Mouse (Mus musculus): ENCODE results near the gene Tmem91.

Gene Tmem91

GRCm38 (mm10) chr7:25699851-25700250, 24.9 kb upstream of the Tmem91 start:
- DNase-seq (ENCODE audit: low spot score), result no peak

DNA sequence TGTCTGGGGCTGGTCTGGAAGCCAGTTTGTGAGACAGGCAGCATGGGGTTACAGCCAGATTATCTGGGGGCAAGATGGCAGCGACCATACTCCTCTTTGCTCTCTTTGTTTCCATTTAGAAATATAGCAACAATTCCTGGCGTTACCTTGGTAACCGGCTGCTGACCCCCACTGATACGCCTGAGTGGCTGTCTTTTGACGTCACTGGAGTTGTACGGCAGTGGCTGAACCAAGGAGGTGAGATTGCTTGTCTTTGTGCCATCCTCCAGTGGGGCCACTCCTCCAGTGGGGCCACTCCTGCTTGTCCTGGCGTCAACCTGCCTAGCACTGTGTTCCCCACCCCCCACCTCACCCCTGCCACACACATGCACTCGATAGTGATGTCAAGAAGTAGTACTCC, 19.1 kb upstream of the Tmem91 start:
- DNase-seq (ENCODE audit: low spot score), result no peak

DNA sequence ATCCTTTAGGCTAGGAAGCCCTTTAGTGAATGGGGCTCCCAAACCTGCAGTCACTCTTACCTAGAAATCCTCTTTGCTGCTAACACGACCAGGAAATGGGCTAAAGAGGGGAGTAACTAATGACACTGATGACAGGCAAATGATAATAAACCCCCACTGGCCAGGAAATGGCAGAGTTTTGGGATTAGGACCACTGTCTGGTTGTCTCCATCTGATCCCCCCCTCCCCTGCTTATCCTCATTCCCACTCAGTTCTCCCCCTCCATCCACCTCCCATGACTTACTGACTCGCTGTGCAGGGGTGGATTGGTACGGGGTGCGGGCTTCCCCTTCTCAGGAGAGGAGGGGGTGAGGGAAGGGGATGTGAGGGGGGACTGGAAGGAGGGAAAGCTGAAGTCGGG, 15.1 kb upstream of the Tmem91 start:
- no peak for DNase-seq (ENCODE audit: low spot score)

DNA sequence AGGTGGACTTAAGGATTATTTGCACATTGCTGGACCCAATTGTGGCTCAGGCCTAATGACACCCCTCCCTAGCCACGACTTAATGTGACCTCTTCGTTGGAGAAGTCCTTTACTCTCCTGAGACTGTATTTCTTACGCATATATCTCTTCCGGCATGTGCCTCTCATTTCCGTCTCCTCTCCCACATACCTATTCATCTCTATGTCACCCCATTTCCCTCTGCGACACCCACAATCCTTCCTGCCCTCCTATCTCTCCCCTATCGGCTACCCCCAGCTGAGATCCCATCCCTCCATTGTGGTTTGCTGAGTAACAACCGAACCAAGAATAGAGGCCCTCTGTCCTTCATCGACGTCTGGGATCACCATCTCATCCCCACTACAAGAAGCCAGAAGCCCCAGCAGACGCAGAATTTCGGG, 14.6 kb upstream of the Tmem91 start:
- DNase-seq (ENCODE audit: low spot score), result no peak

- DNase-seq (ENCODE audit: low spot score), result peak; percentile 61
These were observed 14.0 kb upstream of the Tmem91 start for GRCm38 (mm10) chr7:25688810-25689586.

- no peak for DNase-seq (ENCODE audit: low spot score)
These were observed 12.9 kb upstream of the Tmem91 start for GRCm38 (mm10) chr7:25687811-25688401.

GRCm38 (mm10) chr7:25686680-25687531, 11.9 kb upstream of the Tmem91 start, which contains the start of gene Tgfb1:
Gene Tgfb1, plus strand, starts transcription at chr7:25687002.
- peak; percentile 56 for DNase-seq (ENCODE audit: low spot score)

DNA sequence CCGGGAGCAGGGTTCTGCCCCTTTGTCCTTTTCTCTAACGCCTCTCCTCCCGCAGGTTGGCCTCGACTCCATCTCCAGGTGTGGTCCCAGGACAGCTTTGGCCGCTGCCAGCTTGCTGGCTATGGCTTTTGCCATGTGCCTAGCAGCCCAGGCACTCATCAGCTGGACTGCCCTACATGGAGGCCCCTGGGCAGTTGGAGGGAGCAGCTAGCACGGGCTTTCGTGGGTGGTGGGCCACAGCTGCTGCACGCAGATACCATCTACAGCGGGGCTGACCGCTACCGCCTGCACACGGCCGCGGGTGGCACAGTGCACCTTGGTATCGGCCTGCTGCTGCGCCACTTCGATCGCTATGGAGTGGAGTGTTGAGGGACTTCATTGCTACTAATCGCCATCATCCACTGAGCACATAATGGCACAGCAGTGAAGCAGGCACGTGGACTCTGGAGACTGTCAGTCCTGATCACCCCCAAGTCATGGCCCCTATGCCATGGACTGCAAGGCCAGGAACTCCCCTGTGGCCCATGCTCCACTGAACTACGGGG, 11.0 kb upstream of the Tmem91 start:
- DNase-seq (ENCODE audit: low spot score), result no peak

- DNase-seq (ENCODE audit: low spot score), result no peak
These were observed 9.7 kb upstream of the Tmem91 start for GRCm38 (mm10) chr7:25684659-25685058.

GRCm38 (mm10) chr7:25683474-25684180, 8.7 kb upstream of the Tmem91 start:
- DNase-seq (ENCODE audit: low spot score), result no peak

DNA sequence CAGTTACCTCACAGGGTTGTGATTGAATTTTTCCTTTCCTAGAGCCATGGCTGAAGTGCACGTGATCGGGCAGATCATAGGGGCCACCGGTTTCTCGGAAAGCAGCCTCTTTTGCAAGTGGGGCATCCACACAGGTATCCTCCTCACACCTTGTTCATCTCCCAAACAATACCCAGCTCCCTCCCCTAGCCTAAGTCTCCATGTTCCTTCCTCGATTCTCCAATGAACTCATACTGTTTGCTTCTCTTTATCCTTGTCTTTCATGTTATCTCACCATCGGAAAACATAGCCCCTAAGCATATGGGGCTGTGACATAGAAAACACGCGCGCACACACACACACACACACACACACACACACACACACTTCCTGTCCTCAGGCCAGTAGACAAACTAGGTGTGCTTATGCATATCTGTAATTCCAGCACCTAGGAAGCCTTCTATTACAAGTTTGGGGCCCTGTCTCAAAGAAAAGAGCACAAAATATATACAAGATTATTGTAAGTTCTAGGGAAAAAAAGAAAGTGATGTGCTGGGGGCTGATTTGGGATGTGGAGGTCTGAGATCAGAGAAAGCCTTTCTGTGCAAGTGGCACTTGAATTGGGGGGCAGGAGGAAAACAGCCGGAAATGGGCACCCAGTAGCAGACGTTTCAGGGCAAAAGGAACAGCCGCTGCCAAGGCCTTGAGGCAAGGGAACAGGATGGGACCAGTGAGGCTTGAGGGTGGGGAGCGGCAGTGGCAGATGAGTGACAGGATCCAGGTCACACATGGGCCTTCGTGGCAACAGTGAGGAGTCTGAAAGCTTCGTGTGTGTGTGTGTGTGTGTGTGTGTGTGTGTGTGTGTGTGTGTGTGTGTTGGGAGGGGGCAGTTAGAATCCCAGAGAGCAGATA, 6.6 kb upstream of the Tmem91 start:
- no peak for DNase-seq (ENCODE audit: low spot score)

DNA sequence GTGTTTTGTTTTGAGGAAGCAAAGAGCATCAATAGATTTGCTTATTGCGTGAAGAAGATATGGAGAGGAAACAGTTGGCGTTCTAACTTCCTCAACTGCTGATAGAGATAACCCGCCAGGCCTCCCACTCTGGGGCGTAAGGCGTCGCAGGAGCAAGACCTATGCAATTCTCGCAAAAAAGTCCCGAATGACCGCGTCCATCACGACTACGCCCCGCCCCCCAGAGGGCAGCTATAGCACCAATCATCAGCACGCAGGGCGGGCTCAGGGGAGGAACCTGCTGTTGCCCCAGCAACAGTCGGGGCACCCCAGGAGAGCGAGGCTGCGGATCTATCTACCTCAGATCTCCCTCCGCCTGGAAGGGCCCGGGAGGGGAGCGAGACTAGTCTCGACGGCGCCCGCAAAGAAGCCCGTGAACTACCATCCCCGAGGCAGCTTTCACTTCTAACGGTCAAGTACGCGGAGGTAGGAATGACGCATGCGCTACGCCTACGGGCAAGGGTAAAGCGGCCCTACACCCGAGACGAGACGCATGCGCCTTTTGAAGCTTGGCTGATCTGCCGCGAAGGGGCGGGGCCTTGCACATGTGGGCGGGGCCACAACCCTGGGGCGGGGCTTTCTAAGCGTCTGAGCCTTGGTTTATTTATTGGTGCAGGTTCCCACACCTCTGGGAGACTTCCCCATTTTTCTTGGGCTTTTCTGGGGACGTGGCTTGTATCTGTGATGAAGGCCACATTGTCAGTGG, 5.7 kb upstream of the Tmem91 start, which contains the start of gene B9d2:
TSS of gene B9d2 (plus strand) at position 267 of the 745 bp plus-strand sequence.
- DNase-seq (ENCODE audit: low spot score), result peak; percentile 88

- no peak for DNase-seq (ENCODE audit: low spot score)
These were observed 5.0 kb upstream of the Tmem91 start for GRCm38 (mm10) chr7:25679971-25680370.

GRCm38 (mm10) chr7:25677013-25677412, 2.0 kb upstream of the Tmem91 start:
- no peak for DNase-seq (ENCODE audit: low spot score)

GRCm38 (mm10) chr7:25676085-25676781, 1.3 kb upstream of the Tmem91 start:
- peak; percentile 70 for DNase-seq (ENCODE audit: low spot score)

- DNase-seq (ENCODE audit: low spot score), result no peak
These were observed 439 bp upstream of the Tmem91 start for GRCm38 (mm10) chr7:25675405-25675804.

GRCm38 (mm10) chr7:25674297-25674696, 669 bp downstream of the Tmem91 start:
- DNase-seq (ENCODE audit: low spot score), result no peak

- DNase-seq (ENCODE audit: low spot score), result no peak
These were observed 2.5 kb downstream of the Tmem91 start for GRCm38 (mm10) chr7:25672442-25672841.

GRCm38 (mm10) chr7:25671686-25672085, 3.3 kb downstream of the Tmem91 start:
- DNase-seq (ENCODE audit: low spot score), result no peak
